Mouse (Mus musculus) hematopoietic multipotent progenitor cell, adult 10-12 weeks (in vitro differentiated cells): ENCODE data around the gene Msh4. TPM values are rescaled to one million over a fixed set of nuclear protein-coding genes. Genes with fewer than 3 reads are reported as not detected.

Source experiments
- polyA plus RNA-seq: library from polyadenylated mRNA; stranded (reverse); fragments of >175 nt; gene quantifications from 2 replicates; pipeline ENCODE4 v1.2.3, GENCODE M21; 2012; ENCODE audit warnings: low replicate concordance

The Msh4 gene
- not detected in 2 replicates for polyA plus RNA-seq

GRCm38 (mm10) chr3:153906136-153906871, at the start of gene Msh4:
Msh4 (minus strand) TSS chr3:153906138.

GRCm38 (mm10) chr3:153944335-153944990, 38.5 kb upstream of the Msh4 start, which contains the start of gene Acadm:
Acadm (minus strand) TSS chr3:153944632.

GRCm38 (mm10) chr3:153912546-153913509, 6.9 kb upstream of the Msh4 start, which contains the start of gene Rabggtb:
Rabggtb (minus strand) TSS chr3:153913009.

GRCm38 (mm10) chr3:153844030-153844429, 61.9 kb downstream of the Msh4 start, which contains the start of gene Asb17:
Asb17 (plus strand) TSS chr3:153844209.

Other genes starting within 250 kb of the Msh4 start
- 0.19 and 0.30 TPM in 2 replicates for gene St6galnac3, start 181.0 kb downstream of the Msh4 start, polyA plus RNA-seq
- gene Asb17, start 61.9 kb downstream of the Msh4 start, polyA plus RNA-seq: not detected in 2 replicates
- gene Rabggtb, start 6.9 kb upstream of the Msh4 start, polyA plus RNA-seq: 4.0 and 7.8 TPM in 2 replicates
- gene Acadm, start 38.5 kb upstream of the Msh4 start, polyA plus RNA-seq: 8.2 and 10.8 TPM in 2 replicates
- gene Slc44a5, start 67.3 kb upstream of the Msh4 start, polyA plus RNA-seq: 0.03 and 0.08 TPM in 2 replicates